Mouse (Mus musculus): ENCODE measurements around the gene P3h4. TPM values are rescaled to one million over a fixed set of nuclear protein-coding genes. Genes with fewer than 3 reads are reported as not detected.

P3h4 gene
- polyA plus RNA-seq, 1 experiment = 115 TPM

DNA sequence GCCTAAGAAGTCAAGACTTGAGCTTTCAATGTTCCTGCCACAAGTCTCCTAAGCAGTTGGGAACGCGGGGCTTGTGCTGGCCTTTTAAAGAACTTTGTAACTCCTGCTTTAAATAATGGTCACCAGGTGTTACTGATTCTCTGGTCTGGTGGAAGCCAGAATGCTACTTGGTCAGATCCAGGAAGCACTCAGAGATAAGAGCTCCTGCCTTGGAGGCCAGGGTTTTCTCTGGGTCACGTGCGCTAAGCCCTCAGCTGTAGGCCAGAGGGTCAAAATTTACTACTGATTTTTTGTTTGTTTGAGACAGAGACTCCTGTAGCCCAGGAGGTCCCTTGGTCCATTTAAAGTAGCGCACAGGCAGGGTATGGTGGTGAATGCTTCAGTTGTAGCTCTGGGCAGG is 17.4 kb upstream of the P3h4 start:
- H3ac ChIP-seq (ENCODE audit: control insufficient read depth, insufficient read length) = no peak overlapping the region
- no peak overlapping the region for H3K4me2 ChIP-seq (ENCODE audit: low read depth)
- no peak overlapping the region for H3K4me3 ChIP-seq
- TF ChIP-seq USF1 (IDR thresholded peaks at IDR 0.05; ENCODE audit: low read depth) = no peak
- no peak for TF ChIP-seq POLR2AphosphoS2 (IDR thresholded peaks at IDR 0.05; ENCODE audit: insufficient read length, low read depth)
- no peak for TF ChIP-seq CEBPB (IDR thresholded peaks at IDR 0.05; ENCODE audit: insufficient read depth, poor library complexity, severe bottlenecking)
- no peak for TF ChIP-seq MYOG (IDR thresholded peaks at IDR 0.05; ENCODE audit: control insufficient read depth in 1 of 3, insufficient read depth in 1 of 3, insufficient read length in 2 of 3, low read depth in 2 of 3)
- TF ChIP-seq E2F4 (IDR thresholded peaks at IDR 0.05; ENCODE audit: insufficient read depth) = no peak
- no peak for TF ChIP-seq POLR2A (IDR thresholded peaks at IDR 0.05; ENCODE audit: insufficient read length, low read depth)
- TF ChIP-seq TCF12 (IDR thresholded peaks at IDR 0.05; ENCODE audit: insufficient read depth, poor library complexity, severe bottlenecking) = no peak
- no peaks in the 10 kb centered on the region for H3K79me2 ChIP-seq (ENCODE audit: control insufficient read depth, insufficient read depth)
- H3K27me3 ChIP-seq (ENCODE audit: control insufficient read depth, insufficient read depth, insufficient read length) = no peaks in the 10 kb centered on the region
- peaks cover 4% of the 10 kb centered on the region for H3K36me3 ChIP-seq (ENCODE audit: control insufficient read depth, insufficient read depth)

GRCm38 (mm10) chr11:100430052-100430451 is 15.4 kb upstream of the P3h4 start:
- no peak for TF ChIP-seq MYOG (IDR thresholded peaks at IDR 0.05; ENCODE audit: control insufficient read depth in 1 of 3, insufficient read depth in 1 of 3, insufficient read length in 2 of 3, low read depth in 2 of 3)
- no peak for TF ChIP-seq TCF12 (IDR thresholded peaks at IDR 0.05; ENCODE audit: insufficient read depth, poor library complexity, severe bottlenecking)
- TF ChIP-seq MAX (IDR thresholded peaks at IDR 0.05; ENCODE audit: low read depth) = no peak
- TF ChIP-seq REST (IDR thresholded peaks at IDR 0.05; ENCODE audit: insufficient read depth, insufficient read length) = no peak
- TF ChIP-seq POLR2AphosphoS2 (IDR thresholded peaks at IDR 0.05; ENCODE audit: insufficient read length, low read depth) = no peak
- Histone ChIP-seq H3K36me3 (ENCODE audit: control insufficient read depth, insufficient read depth) (peaks cover 4% of the 10 kb centered on the region), H3ac (ENCODE audit: control insufficient read depth, insufficient read length) (no peak overlapping the region), H3K27me3 (ENCODE audit: control insufficient read depth, insufficient read depth, insufficient read length) (no peaks in the 10 kb centered on the region), H3K79me2 (ENCODE audit: control insufficient read depth, insufficient read depth) (no peaks in the 10 kb centered on the region), H3K4me2 (ENCODE audit: low read depth) (no peak overlapping the region), H3K4me3 (no peak overlapping the region)

DNA sequence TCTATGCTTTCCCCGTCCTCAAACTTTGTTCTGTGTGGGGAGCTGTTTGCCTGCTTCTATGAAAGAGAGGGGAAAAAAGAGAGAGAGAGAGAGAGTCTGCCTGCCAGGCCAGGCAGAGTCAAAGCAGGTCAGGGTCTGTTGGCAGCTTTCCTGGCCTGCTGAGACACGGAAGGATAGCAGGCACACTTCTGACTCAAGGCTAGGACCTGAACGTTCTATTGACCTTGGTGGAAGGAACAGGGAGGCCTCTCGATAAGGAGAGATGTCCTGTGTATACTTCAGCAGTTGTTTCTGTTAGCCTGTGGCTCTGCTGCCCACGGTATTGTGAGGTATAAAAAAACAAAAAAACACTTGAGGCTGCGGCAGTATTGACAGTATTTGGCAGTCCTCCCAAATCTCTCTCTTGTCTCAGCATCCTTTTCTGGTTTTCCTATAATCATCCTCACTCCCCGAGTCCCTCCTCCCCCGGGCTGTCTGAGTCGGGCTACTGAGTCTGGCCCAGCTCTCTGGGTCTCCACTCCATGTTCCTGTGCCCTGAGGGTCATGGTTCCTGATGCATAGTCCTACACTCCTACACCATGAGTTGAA is 14.1 kb upstream of the P3h4 start:
- no peaks in the 10 kb centered on the region for H3K79me2 ChIP-seq (ENCODE audit: control insufficient read depth, insufficient read depth)
- H3K4me3 ChIP-seq = no peak overlapping the region
- peaks cover 4% of the 10 kb centered on the region for H3K36me3 ChIP-seq (ENCODE audit: control insufficient read depth, insufficient read depth)
- no peak overlapping the region for H3ac ChIP-seq (ENCODE audit: control insufficient read depth, insufficient read length)
- H3K27me3 ChIP-seq (ENCODE audit: control insufficient read depth, insufficient read depth, insufficient read length) = no peaks in the 10 kb centered on the region
- H3K4me2 ChIP-seq (ENCODE audit: low read depth) = no peak overlapping the region
- TF ChIP-seq CEBPB (IDR thresholded peaks at IDR 0.05; ENCODE audit: insufficient read depth, poor library complexity, severe bottlenecking) (no peak), TCF12 (IDR thresholded peaks at IDR 0.05; ENCODE audit: insufficient read depth, poor library complexity, severe bottlenecking) (no peak), MAX (IDR thresholded peaks at IDR 0.05; ENCODE audit: low read depth) (no peak), SRF (IDR thresholded peaks at IDR 0.05; ENCODE audit: control insufficient read depth, insufficient read length, low read depth) (no peak), REST (IDR thresholded peaks at IDR 0.05; ENCODE audit: insufficient read depth, insufficient read length) (no peak), POLR2AphosphoS2 (IDR thresholded peaks at IDR 0.05; ENCODE audit: insufficient read length, low read depth) (no peak), POLR2A (IDR thresholded peaks at IDR 0.05; ENCODE audit: insufficient read length, low read depth) (no peak), TCF3 (IDR thresholded peaks at IDR 0.05; ENCODE audit: insufficient read length, low read depth) (no peak), E2F4 (IDR thresholded peaks at IDR 0.05; ENCODE audit: insufficient read depth) (no peak), USF1 (IDR thresholded peaks at IDR 0.05; ENCODE audit: low read depth) (no peak), MYOD1 (IDR thresholded peaks at IDR 0.05; ENCODE audit: control insufficient read depth in 1 of 3, insufficient read length in 2 of 3, low read depth in 2 of 3) (no peak), MYOG (IDR thresholded peaks at IDR 0.05; ENCODE audit: control insufficient read depth in 1 of 3, insufficient read depth in 1 of 3, insufficient read length in 2 of 3, low read depth in 2 of 3) (no peak)

DNA sequence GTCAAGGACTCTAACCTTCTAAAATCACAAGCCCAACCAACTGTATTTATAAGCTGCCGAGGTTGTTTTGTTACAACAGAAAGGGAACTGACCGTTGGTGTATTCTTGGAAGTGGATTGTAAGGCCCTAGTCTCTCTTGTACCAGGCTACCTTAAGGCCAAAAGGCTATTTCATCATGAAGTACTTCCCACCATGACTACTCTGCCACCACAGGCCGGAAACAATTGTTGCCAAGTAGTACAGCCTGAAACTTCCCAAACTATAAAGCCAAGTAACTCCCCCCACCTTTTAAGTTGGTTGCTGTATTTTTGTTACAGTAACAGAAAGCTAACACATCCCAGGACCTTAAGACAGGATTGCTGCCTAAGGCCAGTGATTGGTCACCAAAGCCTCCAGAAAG is 12.2 kb upstream of the P3h4 start:
- no peak overlapping the region for H3K4me2 ChIP-seq (ENCODE audit: low read depth)
- H3ac ChIP-seq (ENCODE audit: control insufficient read depth, insufficient read length) = no peak overlapping the region
- no peaks in the 10 kb centered on the region for H3K36me3 ChIP-seq (ENCODE audit: control insufficient read depth, insufficient read depth)
- no peaks in the 10 kb centered on the region for H3K79me2 ChIP-seq (ENCODE audit: control insufficient read depth, insufficient read depth)
- no peak overlapping the region for H3K4me3 ChIP-seq
- H3K27me3 ChIP-seq (ENCODE audit: control insufficient read depth, insufficient read depth, insufficient read length) = no peaks in the 10 kb centered on the region
- TF ChIP-seq MYOG (IDR thresholded peaks at IDR 0.05; ENCODE audit: control insufficient read depth in 1 of 3, insufficient read depth in 1 of 3, insufficient read length in 2 of 3, low read depth in 2 of 3) = no peak
- no peak for TF ChIP-seq E2F4 (IDR thresholded peaks at IDR 0.05; ENCODE audit: insufficient read depth)
- no peak for TF ChIP-seq MYOD1 (IDR thresholded peaks at IDR 0.05; ENCODE audit: control insufficient read depth in 1 of 3, insufficient read length in 2 of 3, low read depth in 2 of 3)
- TF ChIP-seq CEBPB (IDR thresholded peaks at IDR 0.05; ENCODE audit: insufficient read depth, poor library complexity, severe bottlenecking) = no peak
- no peak for TF ChIP-seq REST (IDR thresholded peaks at IDR 0.05; ENCODE audit: insufficient read depth, insufficient read length)
- no peak for TF ChIP-seq POLR2AphosphoS2 (IDR thresholded peaks at IDR 0.05; ENCODE audit: insufficient read length, low read depth)
- no peak for TF ChIP-seq MAX (IDR thresholded peaks at IDR 0.05; ENCODE audit: low read depth)

- Histone ChIP-seq H3K4me3 (no peak overlapping the region), H3ac (ENCODE audit: control insufficient read depth, insufficient read length) (no peak overlapping the region), H3K36me3 (ENCODE audit: control insufficient read depth, insufficient read depth) (no peaks in the 10 kb centered on the region), H3K27me3 (ENCODE audit: control insufficient read depth, insufficient read depth, insufficient read length) (no peaks in the 10 kb centered on the region), H3K4me2 (ENCODE audit: low read depth) (no peak overlapping the region), H3K79me2 (ENCODE audit: control insufficient read depth, insufficient read depth) (no peaks in the 10 kb centered on the region)
- TF ChIP-seq USF1 (IDR thresholded peaks at IDR 0.05; ENCODE audit: low read depth) (no peak), POLR2AphosphoS2 (IDR thresholded peaks at IDR 0.05; ENCODE audit: insufficient read length, low read depth) (peak; percentile 83), TCF3 (IDR thresholded peaks at IDR 0.05; ENCODE audit: insufficient read length, low read depth) (no peak), REST (IDR thresholded peaks at IDR 0.05; ENCODE audit: insufficient read depth, insufficient read length) (no peak), SRF (IDR thresholded peaks at IDR 0.05; ENCODE audit: control insufficient read depth, insufficient read length, low read depth) (no peak), MAX (IDR thresholded peaks at IDR 0.05; ENCODE audit: low read depth) (no peak), MYOD1 (IDR thresholded peaks at IDR 0.05; ENCODE audit: control insufficient read depth in 1 of 3, insufficient read length in 2 of 3, low read depth in 2 of 3) (no peak), POLR2A (IDR thresholded peaks at IDR 0.05; ENCODE audit: insufficient read length, low read depth) (no peak), E2F4 (IDR thresholded peaks at IDR 0.05; ENCODE audit: insufficient read depth) (no peak), TCF12 (IDR thresholded peaks at IDR 0.05; ENCODE audit: insufficient read depth, poor library complexity, severe bottlenecking) (no peak), CEBPB (IDR thresholded peaks at IDR 0.05; ENCODE audit: insufficient read depth, poor library complexity, severe bottlenecking) (no peak), MYOG (IDR thresholded peaks at IDR 0.05; ENCODE audit: control insufficient read depth in 1 of 3, insufficient read depth in 1 of 3, insufficient read length in 2 of 3, low read depth in 2 of 3) (peak in 1 of 3 experiments; percentile 38)
Measured at GRCm38 (mm10) chr11:100425851-100426250, 11.2 kb upstream of the P3h4 start.
